Mouse (Mus musculus): ENCODE measurements at regions not wholly inside any gene's neighbourhood (a gene's known extent, or its start where the extent isn't known, plus 50 kb on each side); places are given as distances from the start of the nearest gene placed in this dataset.

- H3K9me3 ChIP-seq (replicated peaks): no peaks in the 10 kb centered on the region
- H3K4me2 ChIP-seq (replicated peaks): no peak overlapping the region
- WGBS: 71% methylated on average over 3 of the region's 3 CpGs
- H3K9ac ChIP-seq: no peak overlapping the region
- ATAC-seq (ENCODE audit: insufficient number of reproducible peaks, low FRiP score, low TSS enrichment, low read depth): no peak
- no peaks in the 10 kb centered on the region for H3K36me3 ChIP-seq
- no peaks in the 10 kb centered on the region for H3K4me1 ChIP-seq
- no peaks in the 10 kb centered on the region for H3K27me3 ChIP-seq
- no peak overlapping the region for H3K4me3 ChIP-seq (replicated peaks)
- H3K27ac ChIP-seq (replicated peaks): no peak overlapping the region
Observed at GRCm38 (mm10) chr13:16261145-16261544, 249.5 kb downstream of the Inhba start.

DNA sequence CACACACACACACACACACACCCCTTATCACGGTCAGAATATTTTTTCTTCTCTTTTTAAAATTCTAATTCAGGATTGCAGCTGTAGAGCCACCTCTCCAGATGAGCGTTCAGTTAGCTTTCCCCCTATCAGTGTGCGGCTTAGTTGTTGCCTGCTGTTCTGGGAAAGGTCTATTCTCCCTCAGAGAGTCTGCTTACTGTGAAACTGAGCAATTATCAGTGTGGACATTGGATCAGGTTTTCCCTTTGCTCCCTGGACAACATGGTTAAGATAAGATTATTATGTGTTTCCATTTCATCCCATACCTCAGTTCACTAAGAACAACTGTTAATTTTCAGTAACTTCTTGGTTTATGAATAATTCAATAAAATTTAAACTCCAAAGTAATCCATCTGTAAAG lies 268.3 kb downstream of the Inhba start:
- H3K4me1 ChIP-seq: no peaks in the 10 kb centered on the region
- H3K9ac ChIP-seq: no peak overlapping the region
- no peaks in the 10 kb centered on the region for H3K9me3 ChIP-seq (replicated peaks)
- no peak overlapping the region for H3K27ac ChIP-seq (replicated peaks)
- no peak overlapping the region for H3K4me2 ChIP-seq (replicated peaks)
- no peaks in the 10 kb centered on the region for H3K36me3 ChIP-seq
- 84% methylated on average over 3 of the region's 3 CpGs for WGBS
- no peak overlapping the region for H3K4me3 ChIP-seq (replicated peaks)
- no peak for ATAC-seq (ENCODE audit: insufficient number of reproducible peaks, low FRiP score, low TSS enrichment, low read depth)
- H3K27me3 ChIP-seq: no peaks in the 10 kb centered on the region

- Histone ChIP-seq H3K36me3 (no peaks in the 10 kb centered on the region), H3K4me3 (replicated peaks) (no peak overlapping the region), H3K9ac (no peak overlapping the region), H3K9me3 (replicated peaks) (no peaks in the 10 kb centered on the region), H3K27me3 (no peaks in the 10 kb centered on the region), H3K4me1 (no peaks in the 10 kb centered on the region), H3K27ac (replicated peaks) (no peak overlapping the region), H3K4me2 (replicated peaks) (no peak overlapping the region)
- ATAC-seq (ENCODE audit: insufficient number of reproducible peaks, low FRiP score, low TSS enrichment, low read depth): no peak
- 64% methylated on average over 2 of the region's 2 CpGs for WGBS
Observed at GRCm38 (mm10) chr13:16280742-16281141, 269.1 kb downstream of the Inhba start.

GRCm38 (mm10) chr13:16281777-16282176 lies 270.1 kb downstream of the Inhba start:
- H3K9me3 ChIP-seq (replicated peaks): no peaks in the 10 kb centered on the region
- no peak overlapping the region for H3K27ac ChIP-seq (replicated peaks)
- ATAC-seq (ENCODE audit: insufficient number of reproducible peaks, low FRiP score, low TSS enrichment, low read depth): no peak
- no peak overlapping the region for H3K4me2 ChIP-seq (replicated peaks)
- H3K27me3 ChIP-seq: no peaks in the 10 kb centered on the region
- H3K4me1 ChIP-seq: no peaks in the 10 kb centered on the region
- H3K36me3 ChIP-seq: no peaks in the 10 kb centered on the region
- no peak overlapping the region for H3K4me3 ChIP-seq (replicated peaks)
- no peak overlapping the region for H3K9ac ChIP-seq

- Histone ChIP-seq H3K27me3 (no peaks in the 10 kb centered on the region), H3K36me3 (no peaks in the 10 kb centered on the region), H3K4me2 (replicated peaks) (no peak overlapping the region), H3K4me1 (no peaks in the 10 kb centered on the region), H3K4me3 (replicated peaks) (no peak overlapping the region), H3K27ac (replicated peaks) (no peak overlapping the region), H3K9me3 (replicated peaks) (no peaks in the 10 kb centered on the region), H3K9ac (no peak overlapping the region)
- 55% methylated on average over 2 of the region's 2 CpGs for WGBS
- ATAC-seq (ENCODE audit: insufficient number of reproducible peaks, low FRiP score, low TSS enrichment, low read depth): no peak
Observed at GRCm38 (mm10) chr13:16282230-16282629, 270.6 kb downstream of the Inhba start.

- no peaks in the 10 kb centered on the region for H3K4me1 ChIP-seq
- no peaks in the 10 kb centered on the region for H3K36me3 ChIP-seq
- no peak for ATAC-seq (ENCODE audit: insufficient number of reproducible peaks, low FRiP score, low TSS enrichment, low read depth)
- no peaks in the 10 kb centered on the region for H3K27me3 ChIP-seq
- no peak overlapping the region for H3K4me3 ChIP-seq (replicated peaks)
- no peaks in the 10 kb centered on the region for H3K9me3 ChIP-seq (replicated peaks)
- WGBS: 51% methylated on average over 4 of the region's 4 CpGs
- H3K27ac ChIP-seq (replicated peaks): no peak overlapping the region
- H3K9ac ChIP-seq: no peak overlapping the region
- no peak overlapping the region for H3K4me2 ChIP-seq (replicated peaks)
Observed at GRCm38 (mm10) chr13:16283336-16283735, 271.7 kb downstream of the Inhba start.

DNA sequence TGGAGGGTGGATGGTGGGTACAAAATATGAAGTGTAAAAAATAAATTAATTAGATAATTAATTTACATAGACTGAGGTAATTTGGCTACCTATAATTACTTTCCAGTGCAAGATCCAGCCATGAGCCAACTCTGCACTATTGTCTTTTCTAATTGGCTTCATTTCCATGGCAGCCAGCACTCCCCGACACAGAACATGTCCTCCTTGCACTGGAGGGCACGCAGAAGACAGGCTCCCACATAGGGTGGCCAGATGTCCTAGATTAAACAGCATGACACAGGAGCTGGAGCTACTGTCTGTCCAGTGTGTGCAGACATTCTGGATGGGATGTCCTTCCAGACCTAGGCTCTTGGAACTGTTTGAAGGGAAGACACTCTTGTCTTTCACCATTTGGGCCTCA lies 278.0 kb downstream of the Inhba start:
- Histone ChIP-seq H3K9me3 (replicated peaks) (no peaks in the 10 kb centered on the region), H3K36me3 (no peaks in the 10 kb centered on the region), H3K27me3 (no peaks in the 10 kb centered on the region), H3K4me1 (no peaks in the 10 kb centered on the region), H3K9ac (no peak overlapping the region), H3K4me2 (replicated peaks) (no peak overlapping the region), H3K4me3 (replicated peaks) (no peak overlapping the region), H3K27ac (replicated peaks) (no peak overlapping the region)
- no peak; the same call in 1 of the 2 replicates for ATAC-seq (ENCODE audit: insufficient number of reproducible peaks, low FRiP score, low TSS enrichment, low read depth)
- WGBS: 62% methylated on average over 2 of the region's 2 CpGs

- no peaks in the 10 kb centered on the region for H3K36me3 ChIP-seq
- WGBS: 69% methylated on average over 2 of the region's 2 CpGs
- no peak overlapping the region for H3K4me3 ChIP-seq (replicated peaks)
- H3K9me3 ChIP-seq (replicated peaks): no peaks in the 10 kb centered on the region
- H3K9ac ChIP-seq: no peak overlapping the region
- no peaks in the 10 kb centered on the region for H3K27me3 ChIP-seq
- no peak overlapping the region for H3K4me2 ChIP-seq (replicated peaks)
- no peak for ATAC-seq (ENCODE audit: insufficient number of reproducible peaks, low FRiP score, low TSS enrichment, low read depth)
- H3K4me1 ChIP-seq: no peaks in the 10 kb centered on the region
- 0 out of 2 replicates have a peak overlapping the region, but pooled peaks have one; percentile 4 for H3K27ac ChIP-seq (replicated peaks)
Observed at GRCm38 (mm10) chr13:16290784-16291183, 279.1 kb downstream of the Inhba start.

DNA sequence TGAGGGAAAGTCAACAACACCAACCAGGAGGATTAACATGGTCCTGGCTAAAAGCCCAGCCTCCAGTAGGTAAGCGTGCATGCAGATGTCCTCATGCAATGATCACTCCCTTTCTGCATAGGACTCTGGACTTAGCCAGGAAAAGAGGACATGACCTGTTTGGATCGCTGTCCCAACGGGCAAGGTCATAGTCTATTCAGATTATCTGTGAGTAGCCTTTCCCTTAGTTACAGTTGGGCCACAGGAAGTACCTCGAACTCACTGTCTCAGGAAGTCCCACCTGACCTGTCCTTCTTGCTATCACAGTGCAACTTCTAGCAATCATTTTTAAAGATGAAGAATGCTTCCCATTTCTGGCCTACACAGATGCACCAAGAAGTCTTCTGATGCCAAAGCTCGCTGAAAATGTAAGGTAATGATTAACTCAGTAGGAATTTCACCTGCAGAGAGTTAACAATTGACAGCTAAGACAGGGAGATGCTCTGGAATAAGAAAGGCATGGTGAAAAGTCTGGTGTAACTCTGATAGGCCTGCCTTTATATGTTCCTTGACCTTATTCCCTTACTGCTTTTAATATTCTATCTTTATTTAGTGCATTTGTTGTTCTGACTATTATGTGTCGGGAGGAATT lies 280.1 kb downstream of the Inhba start:
- Histone ChIP-seq H3K4me2 (replicated peaks) (no peak overlapping the region), H3K4me3 (replicated peaks) (no peak overlapping the region), H3K27me3 (no peaks in the 10 kb centered on the region), H3K27ac (replicated peaks) (no peak overlapping the region), H3K9ac (no peak overlapping the region), H3K9me3 (replicated peaks) (no peaks in the 10 kb centered on the region), H3K4me1 (no peaks in the 10 kb centered on the region), H3K36me3 (no peaks in the 10 kb centered on the region)
- no peak for ATAC-seq (ENCODE audit: insufficient number of reproducible peaks, low FRiP score, low TSS enrichment, low read depth)
- 80% methylated on average over 6 of the region's 6 CpGs for WGBS

GRCm38 (mm10) chr13:16299756-16300155 lies 288.1 kb downstream of the Inhba start:
- no peak for ATAC-seq (ENCODE audit: insufficient number of reproducible peaks, low FRiP score, low TSS enrichment, low read depth)
- H3K9ac ChIP-seq: no peak overlapping the region
- WGBS: 82% methylated on average over 2 of the region's 2 CpGs
- H3K27ac ChIP-seq (replicated peaks): no peak overlapping the region
- no peaks in the 10 kb centered on the region for H3K4me1 ChIP-seq
- H3K27me3 ChIP-seq: no peaks in the 10 kb centered on the region
- no peaks in the 10 kb centered on the region for H3K36me3 ChIP-seq
- no peak overlapping the region for H3K4me2 ChIP-seq (replicated peaks)
- no peak overlapping the region for H3K4me3 ChIP-seq (replicated peaks)
- no peaks in the 10 kb centered on the region for H3K9me3 ChIP-seq (replicated peaks)

DNA sequence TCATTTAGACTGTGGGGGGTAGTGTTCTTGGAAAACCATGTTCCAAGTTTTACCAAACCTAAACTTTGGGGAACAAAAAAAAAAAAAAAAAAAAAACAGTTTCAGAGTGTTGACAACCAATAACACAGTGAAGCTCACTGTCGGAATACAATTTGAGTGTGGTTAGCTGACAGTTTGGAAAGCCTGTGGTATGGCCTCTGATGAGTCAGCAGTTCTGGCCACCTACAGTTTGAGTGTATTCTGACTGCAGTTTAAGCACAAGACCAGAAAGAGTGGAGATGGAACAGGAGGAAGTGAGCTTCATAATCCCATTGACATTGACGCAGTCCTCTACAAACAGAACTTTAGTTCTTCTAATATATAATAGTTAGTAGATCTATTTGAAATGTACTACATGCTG lies 303.0 kb downstream of the Inhba start:
- Histone ChIP-seq H3K27ac (replicated peaks) (no peak overlapping the region), H3K4me2 (replicated peaks) (no peak overlapping the region), H3K9me3 (replicated peaks) (no peaks in the 10 kb centered on the region), H3K4me1 (no peaks in the 10 kb centered on the region), H3K4me3 (replicated peaks) (no peak overlapping the region), H3K27me3 (no peaks in the 10 kb centered on the region), H3K9ac (no peak overlapping the region), H3K36me3 (no peaks in the 10 kb centered on the region)
- WGBS: 71% methylated on average over 2 of the region's 2 CpGs
- ATAC-seq (ENCODE audit: insufficient number of reproducible peaks, low FRiP score, low TSS enrichment, low read depth): no peak

GRCm38 (mm10) chr13:16315689-16316088 lies 304.0 kb downstream of the Inhba start:
- no peak for ATAC-seq (ENCODE audit: insufficient number of reproducible peaks, low FRiP score, low TSS enrichment, low read depth)
- no peak overlapping the region for H3K27ac ChIP-seq (replicated peaks)
- no peaks in the 10 kb centered on the region for H3K36me3 ChIP-seq
- H3K27me3 ChIP-seq: no peaks in the 10 kb centered on the region
- H3K4me3 ChIP-seq (replicated peaks): no peak overlapping the region
- H3K9ac ChIP-seq: no peak overlapping the region
- WGBS: 94% methylated on average over 2 of the region's 2 CpGs
- no peaks in the 10 kb centered on the region for H3K4me1 ChIP-seq
- H3K4me2 ChIP-seq (replicated peaks): no peak overlapping the region
- H3K9me3 ChIP-seq (replicated peaks): no peaks in the 10 kb centered on the region

Measured in embryonic facial prominence, embryonic 15.5 days (tissue).